Mouse (Mus musculus): ENCODE measurements at regions not wholly inside any gene's neighbourhood (a gene's known extent, or its start where the extent isn't known, plus 50 kb on each side); places are given as distances from the start of the nearest gene placed in this dataset.
A peak's percentile ranks its signal among the peaks of the same experiment; 100 is the strongest.

DNA sequence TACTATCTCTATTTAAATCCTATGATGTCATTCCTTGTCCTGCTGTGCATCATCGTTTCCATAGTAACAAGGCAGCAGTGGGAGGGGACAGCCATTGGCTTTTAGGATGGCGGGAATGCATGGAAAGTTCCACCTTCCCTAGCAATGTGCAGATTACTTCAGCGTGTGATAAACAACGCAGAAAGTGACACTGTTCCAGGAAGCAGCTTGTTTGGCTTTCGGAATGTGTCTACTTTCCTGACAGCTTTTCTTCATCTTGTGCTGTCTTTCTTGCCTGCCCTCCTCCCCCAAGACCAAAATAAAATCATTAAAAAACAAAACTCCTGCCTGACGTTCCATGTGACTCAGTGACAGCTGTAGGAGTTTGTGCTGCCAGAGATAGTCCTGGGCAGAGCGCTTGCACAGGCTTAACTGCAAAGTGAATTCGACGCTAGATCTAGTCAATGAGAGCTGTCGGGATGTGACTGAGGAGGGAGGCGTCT, 149.6 kb downstream of the Enc1 start:
- 28% methylated on average over 11 of the region's 11 CpGs for WGBS
- H3K27ac ChIP-seq (replicated peaks): no peak overlapping the region
- H3K9me3 ChIP-seq: no peaks in the 10 kb centered on the region
- no peaks in the 10 kb centered on the region for H3K36me3 ChIP-seq
- H3K4me3 ChIP-seq: no peak overlapping the region
- peaks cover 8% of the 10 kb centered on the region for H3K4me1 ChIP-seq
- no peaks in the 10 kb centered on the region; the same call in 1 of the 2 replicates for H3K27me3 ChIP-seq
- peak; percentile 60; the same call in 1 of the 2 replicates for ATAC-seq (ENCODE audit: low FRiP score, low read depth)
- peak overlapping the region; percentile 21 for H3K4me2 ChIP-seq (replicated peaks)
- peak overlapping the region; percentile 41 for H3K9ac ChIP-seq (replicated peaks)

DNA sequence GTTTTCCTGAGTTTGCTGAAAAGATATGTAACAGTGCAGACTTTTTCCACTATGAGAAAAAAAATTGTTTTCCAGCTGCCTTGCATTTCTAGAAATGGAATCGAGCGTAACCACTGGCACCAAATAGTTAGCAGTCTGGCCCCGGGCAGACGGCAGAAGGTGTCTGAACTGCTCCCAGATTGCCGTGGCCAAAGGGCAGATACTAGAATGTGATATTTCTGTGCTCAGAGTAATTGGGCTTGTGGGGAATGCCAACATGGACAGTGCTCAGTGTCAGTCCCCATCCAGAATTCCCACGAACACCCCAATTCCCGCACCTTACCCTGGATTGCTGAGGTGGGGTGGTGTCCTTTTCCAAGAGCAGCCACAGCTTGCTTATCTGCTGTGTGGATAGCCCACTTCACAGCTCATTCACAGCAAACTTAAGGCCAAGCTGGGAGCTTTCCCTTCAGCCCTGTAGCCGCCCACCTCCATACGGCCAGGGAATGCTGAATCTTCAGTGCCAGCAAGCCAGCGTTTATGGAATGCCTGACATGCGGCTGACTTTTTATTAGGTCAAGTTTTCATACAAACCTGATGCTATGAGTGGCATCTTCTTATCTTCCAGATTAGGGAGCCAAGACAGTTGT, 148.1 kb downstream of the Enc1 start:
- Histone ChIP-seq H3K4me3 (no peak overlapping the region), H3K9ac (replicated peaks) (no peak overlapping the region), H3K9me3 (no peaks in the 10 kb centered on the region), H3K4me1 (peaks cover 12% of the 10 kb centered on the region), H3K36me3 (no peaks in the 10 kb centered on the region), H3K27ac (replicated peaks) (no peak overlapping the region), H3K4me2 (replicated peaks) (no peak overlapping the region), H3K27me3 (no peaks in the 10 kb centered on the region; the same call in none of the 2 replicates)
- ATAC-seq (ENCODE audit: low FRiP score, low read depth): no peak
- 87% methylated on average over 11 of the region's 11 CpGs for WGBS

DNA sequence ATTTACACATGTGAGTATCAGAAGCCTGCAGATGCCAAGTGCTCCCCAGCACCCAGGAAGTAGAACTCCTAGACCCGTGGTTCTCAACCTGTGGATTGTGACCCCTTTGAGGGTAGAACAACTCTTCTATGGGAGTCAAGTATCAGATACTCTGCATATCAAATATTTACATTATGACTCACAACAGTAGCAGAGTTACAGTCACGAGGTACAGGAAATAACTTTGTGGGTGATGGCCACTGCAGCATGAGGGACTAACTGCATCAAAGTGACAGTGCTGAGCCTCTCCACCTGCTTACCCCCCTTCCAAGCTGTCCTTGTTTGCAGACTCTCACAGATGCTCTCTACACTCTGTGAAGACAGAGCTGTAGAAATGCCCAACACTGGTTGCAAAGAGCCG, 145.6 kb downstream of the Enc1 start:
- Histone ChIP-seq H3K9ac (replicated peaks) (no peak overlapping the region), H3K4me3 (no peak overlapping the region), H3K27me3 (no peaks in the 10 kb centered on the region; the same call in none of the 2 replicates), H3K9me3 (no peaks in the 10 kb centered on the region), H3K4me1 (peaks cover 12% of the 10 kb centered on the region), H3K36me3 (no peaks in the 10 kb centered on the region), H3K27ac (replicated peaks) (no peak overlapping the region), H3K4me2 (replicated peaks) (no peak overlapping the region)
- no peak for ATAC-seq (ENCODE audit: low FRiP score, low read depth)
- 83% methylated on average over 3 of the region's 3 CpGs for WGBS

DNA sequence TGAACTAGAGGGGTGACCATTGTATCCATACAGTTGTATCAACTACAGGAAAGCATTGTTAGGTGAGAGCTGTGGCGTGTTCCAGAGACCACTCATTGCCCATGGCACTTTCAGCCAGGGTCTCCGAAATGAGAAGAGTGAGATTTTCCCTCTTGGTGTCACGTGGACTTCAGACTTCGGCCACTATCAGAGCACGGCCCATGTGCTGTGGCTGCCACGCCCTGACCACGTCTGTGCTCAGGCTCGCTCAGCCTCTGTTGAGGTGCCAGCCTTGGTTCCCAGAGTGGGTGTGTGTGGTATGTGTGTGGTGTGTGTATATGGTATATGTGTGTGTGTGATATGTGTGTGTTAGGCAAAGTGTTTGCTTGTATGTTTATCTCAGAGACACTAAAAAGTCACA, 144.6 kb downstream of the Enc1 start:
- no peak overlapping the region for H3K9ac ChIP-seq (replicated peaks)
- no peak for ATAC-seq (ENCODE audit: low FRiP score, low read depth)
- 96% methylated on average over 8 of the region's 8 CpGs for WGBS

DNA sequence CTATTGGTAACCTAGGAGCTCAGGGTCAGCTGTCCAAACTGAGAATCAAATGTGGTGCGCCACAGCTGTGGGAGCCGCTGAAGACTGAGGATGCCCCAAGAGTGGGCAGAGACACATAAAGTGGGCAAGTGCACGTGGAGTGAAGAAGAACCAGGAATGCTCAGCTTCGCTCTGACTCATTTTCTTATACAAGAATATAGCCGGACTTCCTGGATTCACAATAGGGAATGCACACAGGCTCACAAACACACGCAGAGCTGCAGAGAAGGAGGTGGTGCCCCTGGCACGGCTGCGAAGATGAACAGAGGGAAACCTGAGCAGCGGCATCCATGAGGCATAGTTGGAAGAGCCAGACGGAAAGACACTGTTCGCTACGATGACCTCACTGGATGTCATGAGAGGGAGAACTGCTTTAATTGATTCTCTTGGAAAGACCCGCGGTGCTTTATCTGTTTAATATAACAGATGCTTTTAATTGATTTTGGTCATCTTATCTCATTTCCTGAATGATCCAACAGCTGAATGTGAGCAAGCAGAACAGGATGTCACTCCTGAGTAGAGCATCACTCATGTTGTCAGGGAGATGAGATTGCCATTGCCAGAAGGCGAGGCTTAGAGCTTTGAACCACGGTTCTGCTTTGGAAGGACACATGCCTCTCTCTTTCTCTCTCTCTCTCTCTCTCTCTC, 143.3 kb downstream of the Enc1 start:
- Histone ChIP-seq H3K36me3 (no peaks in the 10 kb centered on the region), H3K27ac (replicated peaks) (no peak overlapping the region), H3K9ac (replicated peaks) (no peak overlapping the region), H3K27me3 (no peaks in the 10 kb centered on the region; the same call in none of the 2 replicates), H3K4me1 (0 out of 2 replicates have a peak, but pooled peaks cover 4% of the 10 kb centered on the region), H3K4me3 (no peak overlapping the region), H3K4me2 (replicated peaks) (no peak overlapping the region), H3K9me3 (no peaks in the 10 kb centered on the region)
- WGBS: 84% methylated on average over 16 of the region's 16 CpGs
- ATAC-seq (ENCODE audit: low FRiP score, low read depth): no peak

More for the DNA sequence above, 144.6 kb downstream of the Enc1 start:
- Histone ChIP-seq H3K27me3 (no peaks in the 10 kb centered on the region; the same call in none of the 2 replicates), H3K4me3 (no peak overlapping the region), H3K4me2 (replicated peaks) (no peak overlapping the region), H3K4me1 (0 out of 2 replicates have a peak, but pooled peaks cover 7% of the 10 kb centered on the region), H3K36me3 (no peaks in the 10 kb centered on the region), H3K27ac (replicated peaks) (no peak overlapping the region), H3K9me3 (no peaks in the 10 kb centered on the region)

DNA sequence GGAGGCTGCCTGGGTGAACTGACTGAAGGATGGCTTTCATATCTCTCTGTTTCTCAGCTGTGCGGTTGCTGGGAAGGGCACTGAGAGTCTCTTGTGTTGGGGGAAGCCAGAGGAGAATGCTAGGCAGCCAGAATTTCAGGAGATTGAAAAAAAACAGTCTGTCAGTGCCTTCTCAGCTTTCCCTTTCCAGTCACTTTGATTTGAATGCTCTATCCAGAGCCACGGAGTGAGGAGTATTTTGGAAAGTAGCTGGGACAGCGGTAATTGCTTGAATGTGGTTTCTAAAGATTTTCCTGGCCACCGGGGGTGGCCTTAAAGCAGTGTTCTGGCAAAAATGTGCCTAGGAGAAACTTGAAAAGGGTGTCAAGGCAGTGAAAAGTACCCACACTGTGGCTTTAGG, 142.4 kb downstream of the Enc1 start:
- Histone ChIP-seq H3K4me3 (no peak overlapping the region), H3K36me3 (no peaks in the 10 kb centered on the region), H3K27ac (replicated peaks) (no peak overlapping the region)

DNA sequence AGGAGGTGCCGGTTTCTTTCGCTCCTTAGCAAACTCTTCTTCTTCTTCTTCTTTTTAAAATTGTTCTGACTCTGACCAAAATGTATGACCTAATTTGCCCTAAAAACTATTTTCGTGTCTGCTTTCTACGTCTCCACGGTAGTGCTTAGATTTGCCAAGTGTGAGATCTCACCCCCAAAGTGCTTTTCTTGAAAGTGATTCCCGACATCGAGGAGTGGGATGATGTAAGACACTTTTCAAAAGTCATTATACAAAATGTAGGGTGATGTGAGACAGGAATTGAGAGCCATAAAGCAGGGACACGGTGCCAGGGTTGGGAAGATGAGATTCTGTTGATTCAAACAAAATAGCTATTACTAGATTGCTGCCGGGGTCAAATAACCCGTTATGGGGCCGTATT, 139.5 kb downstream of the Enc1 start:
- no peak overlapping the region for H3K9ac ChIP-seq (replicated peaks)
- H3K27ac ChIP-seq (replicated peaks): no peak overlapping the region
- peaks cover 17% of the 10 kb centered on the region for H3K4me1 ChIP-seq
- H3K27me3 ChIP-seq: no peaks in the 10 kb centered on the region; the same call in 1 of the 2 replicates
- H3K36me3 ChIP-seq: no peaks in the 10 kb centered on the region
- no peak overlapping the region for H3K4me2 ChIP-seq (replicated peaks)
- H3K9me3 ChIP-seq: no peaks in the 10 kb centered on the region
- H3K4me3 ChIP-seq: no peak overlapping the region
- ATAC-seq (ENCODE audit: low FRiP score, low read depth): no peak
- 90% methylated on average over 11 of the region's 11 CpGs for WGBS

More for the DNA sequence above, 142.4 kb downstream of the Enc1 start:
- Histone ChIP-seq H3K4me2 (replicated peaks) (no peak overlapping the region), H3K9ac (replicated peaks) (no peak overlapping the region), H3K4me1 (0 out of 2 replicates have a peak, but pooled peaks cover 4% of the 10 kb centered on the region), H3K9me3 (no peaks in the 10 kb centered on the region), H3K27me3 (no peaks in the 10 kb centered on the region; the same call in 1 of the 2 replicates)
- ATAC-seq (ENCODE audit: low FRiP score, low read depth): no peak
- 73% methylated on average over 4 of the region's 4 CpGs for WGBS

DNA sequence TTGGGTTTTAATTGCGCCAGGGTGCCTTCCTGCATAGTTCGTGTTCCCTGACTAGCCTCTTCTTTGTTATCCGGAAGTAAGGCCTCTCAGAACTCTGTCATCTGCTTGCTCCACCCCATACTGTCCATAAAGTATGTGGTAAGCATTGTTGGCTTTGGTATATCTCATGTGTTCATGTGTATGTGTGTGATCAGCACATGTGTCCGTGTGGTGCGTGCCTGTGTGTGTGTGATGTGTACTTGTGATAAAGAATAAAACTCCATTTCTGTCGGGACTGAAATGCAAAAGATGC, 135.3 kb downstream of the Enc1 start:
- Histone ChIP-seq H3K9me3 (no peaks in the 10 kb centered on the region), H3K27me3 (no peaks in the 10 kb centered on the region), H3K36me3 (no peaks in the 10 kb centered on the region), H3K4me3 (no peak overlapping the region), H3K27ac (replicated peaks) (peak overlapping the region; percentile 49; the same call in 1 of the 2 replicates), H3K4me2 (replicated peaks) (no peak overlapping the region), H3K9ac (replicated peaks) (no peak overlapping the region), H3K4me1 (peaks cover 16% of the 10 kb centered on the region)
- WGBS: 76% methylated on average over 6 of the region's 6 CpGs
- ATAC-seq (ENCODE audit: low FRiP score, low read depth): no peak

DNA sequence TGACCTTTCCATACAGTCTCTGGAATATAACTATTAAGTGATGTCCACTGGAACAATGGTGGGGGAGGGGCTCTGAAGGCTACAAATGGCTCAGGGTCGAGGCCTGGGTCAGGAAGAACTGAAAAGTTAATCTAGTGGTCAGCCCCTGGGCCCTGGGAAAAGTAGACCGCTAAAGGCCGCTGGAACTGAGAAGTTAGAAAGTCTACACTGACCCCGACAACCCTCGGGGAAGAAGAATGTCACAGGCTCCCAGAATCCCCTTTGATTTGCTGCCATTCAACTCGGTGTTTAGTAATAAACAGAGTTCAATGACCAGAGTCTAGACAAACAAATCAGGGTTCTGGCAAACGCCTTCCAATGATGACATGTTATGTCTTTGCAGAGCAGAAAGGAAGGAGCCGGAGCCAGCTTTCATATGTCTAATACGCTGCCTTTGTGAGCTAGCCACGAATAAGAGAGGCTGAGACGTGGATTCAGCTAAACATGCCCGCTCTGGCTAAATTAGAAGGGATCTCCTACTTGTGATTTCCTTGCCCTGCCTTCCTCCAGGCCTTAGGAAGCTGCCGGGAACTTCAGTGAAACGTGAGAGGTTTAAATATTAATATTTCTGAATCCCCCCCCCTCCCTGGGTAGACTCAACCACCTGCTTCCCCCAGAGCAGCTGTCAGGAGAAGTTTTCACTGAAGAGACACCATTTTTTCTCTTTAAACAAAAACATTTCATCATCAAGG, 134.8 kb downstream of the Enc1 start:
- H3K4me2 ChIP-seq (replicated peaks): no peak overlapping the region
- peaks cover 16% of the 10 kb centered on the region for H3K4me1 ChIP-seq
- no peaks in the 10 kb centered on the region for H3K9me3 ChIP-seq
- ATAC-seq (ENCODE audit: low FRiP score, low read depth): no peak
- H3K27me3 ChIP-seq: no peaks in the 10 kb centered on the region
- H3K36me3 ChIP-seq: no peaks in the 10 kb centered on the region
- H3K27ac ChIP-seq (replicated peaks): peak overlapping the region; percentile 49
- no peak overlapping the region for H3K9ac ChIP-seq (replicated peaks)
- no peak overlapping the region for H3K4me3 ChIP-seq
- WGBS: 37% methylated on average over 14 of the region's 14 CpGs

DNA sequence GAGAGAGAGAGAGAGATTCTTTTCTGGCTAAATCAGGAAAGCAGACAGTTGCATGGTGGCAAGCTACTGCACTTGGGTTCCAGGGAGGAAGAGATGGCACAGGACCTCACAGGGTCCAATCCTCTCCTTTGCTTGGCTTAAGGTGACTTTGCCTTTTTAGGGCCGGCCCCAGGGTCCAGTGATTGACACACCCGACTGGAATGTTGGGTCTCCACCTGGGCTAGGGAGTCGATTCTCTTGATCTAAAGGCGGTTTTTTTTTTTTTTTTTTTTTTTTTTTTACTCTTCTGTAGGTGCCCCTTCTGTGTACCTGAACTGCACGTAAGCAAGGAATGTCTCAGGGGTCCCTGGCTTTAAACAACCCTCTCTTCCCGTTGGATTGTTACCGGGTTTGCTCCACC, 131.4 kb downstream of the Enc1 start:
- 49% methylated on average over 7 of the region's 7 CpGs for WGBS
- no peak for ATAC-seq (ENCODE audit: low FRiP score, low read depth)

DNA sequence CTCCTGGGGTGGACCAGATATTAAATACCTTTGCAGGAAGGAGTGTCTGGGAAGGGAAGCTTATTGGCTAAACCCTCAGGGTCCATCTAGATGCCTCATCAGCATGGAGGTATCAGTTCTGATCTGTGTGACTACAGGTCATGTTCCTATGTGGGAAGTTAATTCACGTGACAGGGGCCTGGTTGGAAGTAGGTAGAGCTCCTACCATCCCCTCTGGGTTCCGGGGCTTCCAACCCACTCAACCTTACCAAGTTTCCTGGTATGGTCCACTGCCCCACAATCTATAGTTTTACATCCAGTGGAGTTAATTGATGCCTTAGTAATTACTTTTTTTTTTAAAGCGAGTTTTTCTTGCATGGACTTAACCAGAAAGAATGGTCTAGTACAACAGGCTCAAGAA, 130.3 kb downstream of the Enc1 start:
- Histone ChIP-seq H3K9ac (replicated peaks) (no peak overlapping the region), H3K36me3 (no peaks in the 10 kb centered on the region), H3K9me3 (no peaks in the 10 kb centered on the region), H3K4me1 (peaks cover 12% of the 10 kb centered on the region), H3K4me2 (replicated peaks) (no peak overlapping the region), H3K4me3 (no peak overlapping the region), H3K27me3 (peaks cover 12% of the 10 kb centered on the region; the same call in 1 of the 2 replicates), H3K27ac (replicated peaks) (no peak overlapping the region)
- no peak for ATAC-seq (ENCODE audit: low FRiP score, low read depth)
- WGBS: 93% methylated on average over 3 of the region's 3 CpGs

More for the DNA sequence above, 131.4 kb downstream of the Enc1 start:
- Histone ChIP-seq H3K4me1 (peaks cover 16% of the 10 kb centered on the region), H3K9ac (replicated peaks) (no peak overlapping the region), H3K9me3 (no peaks in the 10 kb centered on the region), H3K4me2 (replicated peaks) (no peak overlapping the region), H3K27ac (replicated peaks) (no peak overlapping the region), H3K4me3 (no peak overlapping the region), H3K36me3 (no peaks in the 10 kb centered on the region), H3K27me3 (peaks cover 9% of the 10 kb centered on the region; the same call in 1 of the 2 replicates)

DNA sequence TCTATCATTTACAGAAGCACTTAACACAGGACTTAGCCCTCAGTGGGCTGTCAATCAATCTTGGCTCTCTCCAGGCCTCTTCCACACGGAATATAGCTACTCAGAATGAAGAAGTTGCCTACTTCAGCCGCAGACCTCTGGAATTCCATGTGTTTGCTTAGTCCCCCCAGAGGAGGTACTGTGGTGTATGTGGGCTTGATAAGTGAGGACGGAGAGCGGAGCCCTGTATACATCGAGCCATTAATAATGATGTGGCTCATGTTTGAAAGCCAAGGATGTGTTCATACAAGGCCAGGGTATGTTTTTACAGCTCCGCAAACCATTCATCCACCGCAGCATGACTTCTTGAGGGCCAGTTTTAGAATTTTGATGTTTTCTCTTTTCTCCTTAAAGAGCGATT, 125.8 kb downstream of the Enc1 start:
- H3K4me1 ChIP-seq: peaks cover 9% of the 10 kb centered on the region; the same call in 1 of the 2 replicates
- H3K27me3 ChIP-seq: peaks cover 16% of the 10 kb centered on the region; the same call in 1 of the 2 replicates
- WGBS: 87% methylated on average over 8 of the region's 8 CpGs
- no peaks in the 10 kb centered on the region for H3K36me3 ChIP-seq
- H3K9me3 ChIP-seq: no peaks in the 10 kb centered on the region
- no peak overlapping the region for H3K4me3 ChIP-seq
- no peak overlapping the region for H3K4me2 ChIP-seq (replicated peaks)
- no peak overlapping the region for H3K9ac ChIP-seq (replicated peaks)
- no peak for ATAC-seq (ENCODE audit: low FRiP score, low read depth)
- no peak overlapping the region for H3K27ac ChIP-seq (replicated peaks)
